Mouse (Mus musculus) embryonic fibroblast, embryonic 13.5 days (primary cell): ENCODE results near the gene Cacna1d. TPM values are rescaled to one million over a fixed set of nuclear protein-coding genes. Genes with fewer than 3 reads are reported as not detected.

ENCODE experiments used
- H3K27ac ChIP-seq: 2 replicates; pipeline ENCODE4 v1.5.1; 2012; ENCODE audit warnings: low read length, control low read depth, inconsistent platforms; ENCODE audit not compliant: insufficient read depth
- H3K4me1 ChIP-seq: 2 replicates; pipeline ENCODE4 v1.6.1; 2011; ENCODE audit warnings: low read length; ENCODE audit not compliant: control insufficient read depth, insufficient read depth
- H3K4me3 ChIP-seq: 2 replicates; pipeline ENCODE4 v1.5.1; 2011; ENCODE audit warnings: mild to moderate bottlenecking, control low read depth, low read length; ENCODE audit not compliant: insufficient read depth
- CTCF ChIP-seq: IDR thresholded peaks from 2 replicates; pipeline ENCODE4 v1.5.1; 2011; ENCODE audit warnings: mild to moderate bottlenecking, control low read depth, low read length, moderate library complexity, borderline replicate concordance; ENCODE audit not compliant: insufficient read depth
- POLR2A ChIP-seq: IDR thresholded peaks from 2 replicates; pipeline ENCODE4 v1.6.1; 2011; ENCODE audit warnings: low read depth, mild to moderate bottlenecking, control low read depth, low read length, moderate library complexity
- polyA plus RNA-seq: library from polyadenylated mRNA; stranded (reverse); fragments of >200 nt; gene quantifications from 2 replicates; pipeline ENCODE4 v1.2.4, GENCODE M21; 2011; ENCODE audit warnings: low read depth; ENCODE audit not compliant: missing spikeins, insufficient read length

Gene Cacna1d
- polyA plus RNA-seq, 1 experiment, result not detected

DNA sequence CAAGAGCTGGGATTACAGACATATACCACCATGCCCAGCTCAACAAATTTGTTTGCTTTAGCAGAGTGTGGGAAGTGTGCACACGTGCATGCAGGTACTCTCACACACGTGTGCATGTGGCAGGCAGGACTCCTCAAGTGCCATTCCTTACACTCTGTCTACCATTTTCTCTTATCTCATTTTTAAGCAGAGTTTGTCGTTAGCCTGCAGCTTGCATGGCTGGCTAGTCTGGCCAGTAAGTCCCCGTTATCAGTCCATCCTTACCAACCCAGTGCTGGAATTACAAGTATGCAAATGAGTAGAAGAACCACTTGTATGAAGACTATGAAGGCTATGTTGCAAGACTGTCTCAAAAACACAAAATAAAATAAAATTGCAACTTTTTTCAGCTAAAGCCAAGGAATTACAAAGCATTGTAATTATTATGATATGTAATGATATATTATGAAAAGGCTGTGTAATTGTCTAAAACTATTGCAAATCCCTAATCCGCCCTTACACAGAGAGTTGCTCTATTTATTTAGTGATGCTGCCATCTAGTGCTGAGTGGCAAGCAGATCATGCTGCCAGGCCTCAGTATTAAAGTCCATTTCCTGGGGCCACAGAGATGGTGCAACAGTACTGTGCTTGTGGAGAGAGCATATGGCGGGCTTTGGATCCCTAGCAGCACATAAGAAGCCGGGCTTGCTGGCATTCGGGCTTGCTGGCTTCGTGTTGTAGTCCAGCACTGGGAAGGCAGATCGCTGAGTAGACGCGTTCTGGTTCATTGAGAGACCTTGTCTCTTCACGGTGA, 24.9 kb upstream of the Cacna1d start:
- TF ChIP-seq CTCF (peak; percentile 37; the same call in 1 of the 2 replicates), POLR2A (no peak)
- no peak overlapping the region for H3K4me3 ChIP-seq
- no peaks in the 10 kb centered on the region for H3K4me1 ChIP-seq
- no peak overlapping the region for H3K27ac ChIP-seq

DNA sequence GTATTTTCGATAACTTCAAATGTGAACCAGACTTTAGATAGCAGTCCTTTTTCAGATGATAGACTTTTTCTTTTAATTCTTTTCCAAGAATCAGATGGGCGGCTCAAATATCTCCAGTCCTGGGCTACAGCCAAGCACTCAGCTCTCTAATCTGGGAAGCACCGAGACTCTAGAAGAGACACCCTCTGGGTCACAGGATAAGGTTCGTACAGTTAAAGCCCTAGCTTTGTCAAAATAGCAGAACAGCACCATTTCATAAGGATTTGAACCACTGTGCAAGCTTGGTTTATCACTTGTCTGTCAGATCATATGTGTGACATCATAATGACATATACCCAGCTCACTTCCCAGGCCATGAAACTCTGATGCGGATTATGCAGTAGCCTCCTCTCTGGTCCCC, 21.6 kb upstream of the Cacna1d start:
- Histone ChIP-seq H3K4me1 (no peaks in the 10 kb centered on the region), H3K27ac (no peak overlapping the region), H3K4me3 (no peak overlapping the region)
- TF ChIP-seq POLR2A, result no peak
- TF ChIP-seq CTCF, result no peak

DNA sequence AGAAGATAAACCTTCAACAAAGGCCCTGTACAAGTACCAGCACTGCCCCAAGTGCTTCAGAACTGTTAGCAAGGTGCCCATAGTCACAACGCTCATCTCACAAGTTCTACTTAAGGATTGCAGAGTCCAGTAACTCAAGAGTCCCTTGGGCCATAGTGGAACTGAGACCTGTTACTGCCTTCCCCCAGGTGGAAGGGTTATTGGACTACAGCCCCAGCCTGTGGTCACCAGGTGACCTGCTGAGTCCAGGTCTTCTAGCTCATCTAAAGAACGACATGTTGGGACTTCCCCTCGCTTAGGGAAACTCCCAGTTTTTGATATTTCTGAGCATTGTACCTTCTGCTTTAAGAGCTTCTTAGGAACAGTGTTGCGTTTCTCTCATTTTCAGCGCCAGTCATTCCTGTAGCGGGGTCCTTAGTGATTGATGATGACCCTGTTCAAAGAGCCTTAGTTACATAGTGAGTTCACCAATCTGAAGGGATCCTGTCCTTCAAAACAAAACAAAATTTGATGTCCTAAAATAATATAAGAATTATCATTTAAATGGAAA, 19.0 kb upstream of the Cacna1d start:
- Histone ChIP-seq H3K27ac (no peak overlapping the region), H3K4me3 (no peak overlapping the region), H3K4me1 (no peaks in the 10 kb centered on the region)
- no peak for TF ChIP-seq POLR2A
- no peak for TF ChIP-seq CTCF

DNA sequence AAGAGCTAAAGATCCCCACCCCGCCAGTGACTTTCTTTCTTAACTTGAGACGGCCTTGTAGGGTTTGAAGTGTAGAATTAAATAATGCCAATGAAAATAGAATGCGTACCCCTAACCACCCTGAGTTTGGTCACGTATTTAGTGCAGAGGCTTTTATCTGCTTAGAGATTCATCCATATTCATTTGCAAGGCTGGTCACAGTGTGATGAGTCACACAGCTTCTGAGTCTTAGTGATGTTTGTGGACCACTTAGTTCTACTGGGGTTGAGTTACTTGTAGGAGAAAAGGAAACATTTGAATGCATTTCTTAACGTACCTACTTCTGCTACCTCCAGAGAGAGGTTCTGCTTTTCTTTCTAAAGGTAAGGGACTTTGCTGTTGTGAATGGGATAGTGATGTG, 13.7 kb upstream of the Cacna1d start:
- TF ChIP-seq CTCF, result no peak
- no peak for TF ChIP-seq POLR2A

DNA sequence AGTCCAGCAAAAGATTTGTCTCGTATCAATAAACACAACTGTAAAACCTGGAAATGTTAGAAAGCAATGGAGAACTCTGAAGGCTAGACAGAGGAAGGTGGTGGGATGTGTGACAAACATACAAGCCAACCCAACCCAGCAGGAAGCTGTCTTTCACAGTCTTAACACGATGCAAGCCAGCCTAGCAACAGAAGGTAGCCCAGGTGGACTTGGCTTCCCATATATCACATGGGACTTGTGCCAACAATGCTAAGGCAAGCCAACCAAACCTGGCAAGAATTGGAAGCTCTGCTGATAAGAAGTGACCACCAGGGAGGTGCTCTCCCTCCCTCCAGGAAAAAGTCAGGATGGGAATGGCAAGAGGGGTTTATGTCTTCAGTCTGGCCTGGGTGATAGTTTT, 6.9 kb upstream of the Cacna1d start:
- peaks cover 5% of the 10 kb centered on the region; the same call in 1 of the 2 replicates for H3K4me1 ChIP-seq
- TF ChIP-seq CTCF, result no peak
- TF ChIP-seq POLR2A, result no peak
- H3K27ac ChIP-seq, result no peak overlapping the region
- no peak overlapping the region for H3K4me3 ChIP-seq

More for the DNA sequence above, 13.7 kb upstream of the Cacna1d start:
- no peak overlapping the region for H3K4me3 ChIP-seq
- H3K27ac ChIP-seq, result no peak overlapping the region
- H3K4me1 ChIP-seq, result no peaks in the 10 kb centered on the region; the same call in 1 of the 2 replicates

DNA sequence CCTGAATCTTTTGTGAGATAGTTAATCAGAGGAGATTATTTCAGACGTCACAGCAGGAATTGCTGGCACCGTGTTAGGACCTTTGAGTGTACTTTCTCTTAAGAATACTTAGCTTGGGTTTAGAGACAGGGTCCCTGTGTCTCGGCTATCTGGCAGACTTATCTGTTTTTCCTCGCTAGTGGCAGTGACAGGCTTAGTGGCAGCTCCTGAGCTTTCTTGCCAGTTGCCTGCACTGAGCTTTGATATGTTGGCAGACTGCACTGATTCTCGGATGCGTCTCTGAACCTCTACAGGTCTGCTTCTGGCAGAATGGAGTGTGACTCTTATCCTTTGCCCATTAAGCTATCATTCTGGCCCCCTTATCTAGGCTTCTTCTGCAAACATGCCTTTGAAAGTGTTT, 3.7 kb upstream of the Cacna1d start:
- Histone ChIP-seq H3K4me1 (peaks cover 5% of the 10 kb centered on the region; the same call in 1 of the 2 replicates), H3K4me3 (no peak overlapping the region), H3K27ac (no peak overlapping the region)
- TF ChIP-seq CTCF (no peak), POLR2A (no peak)

DNA sequence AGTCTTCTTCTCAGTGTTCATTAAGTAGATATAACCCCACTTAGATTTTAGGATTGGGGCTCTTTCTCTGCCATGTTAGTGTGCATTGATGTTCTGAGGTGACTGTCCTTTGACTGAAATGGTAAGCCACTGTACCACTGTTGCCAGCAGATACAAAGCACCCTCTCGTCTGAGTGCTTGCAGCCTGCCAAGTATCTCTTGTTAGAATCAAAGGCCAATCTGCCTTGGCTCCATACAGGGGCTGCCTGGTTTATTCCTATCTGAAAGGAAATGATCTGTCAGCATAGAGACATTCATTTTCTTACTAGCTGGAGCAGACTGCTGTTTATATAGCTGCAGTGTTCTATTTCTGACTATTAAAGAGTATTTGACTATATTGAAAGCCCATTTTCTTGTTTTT, 2.0 kb upstream of the Cacna1d start:
- Histone ChIP-seq H3K4me3 (no peak overlapping the region), H3K27ac (no peak overlapping the region), H3K4me1 (peaks cover 4% of the 10 kb centered on the region; the same call in 1 of the 2 replicates)
- no peak for TF ChIP-seq CTCF
- no peak for TF ChIP-seq POLR2A

DNA sequence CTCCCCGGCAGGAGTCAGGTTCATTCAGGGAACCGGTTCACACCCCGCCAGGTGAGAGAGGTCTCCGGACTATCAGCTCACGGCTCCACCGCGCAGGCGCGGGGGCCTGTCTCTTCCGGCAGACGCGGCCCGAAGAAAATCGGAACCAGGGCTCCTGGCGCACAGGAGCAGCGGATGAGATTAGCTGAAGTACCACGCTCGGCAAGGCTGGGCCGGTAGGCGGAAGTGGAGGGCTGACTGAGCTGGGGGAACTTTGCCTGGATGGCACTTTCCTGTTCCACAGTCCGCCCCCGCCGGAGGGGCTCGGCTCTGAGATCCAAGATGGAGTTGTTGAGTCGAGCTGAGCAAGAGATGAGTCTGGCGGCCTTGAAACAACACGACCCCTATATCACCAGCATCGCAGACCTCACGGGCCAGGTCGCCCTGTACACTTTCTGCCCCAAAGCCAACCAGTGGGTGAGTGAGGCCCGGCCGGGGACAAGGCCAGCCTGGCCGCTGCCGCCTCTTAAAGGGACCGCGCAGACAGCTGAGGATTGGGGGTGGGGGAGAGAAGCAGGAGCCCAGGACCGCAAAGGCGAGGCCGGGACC, 11.8 kb downstream of the Cacna1d start, which contains the start of gene Dcp1a:
Dcp1a (plus strand) TSS at position 175 of the 588 bp plus-strand sequence.
- TF ChIP-seq POLR2A (peak; percentile 85), CTCF (no peak)
- peak within 1 kb of the TSS; percentile 56 for H3K27ac ChIP-seq
- peak within 1 kb of the TSS; percentile 68 for H3K4me3 ChIP-seq
- no peaks in the 10 kb centered on the region; the same call in 1 of the 2 replicates for H3K4me1 ChIP-seq

DNA sequence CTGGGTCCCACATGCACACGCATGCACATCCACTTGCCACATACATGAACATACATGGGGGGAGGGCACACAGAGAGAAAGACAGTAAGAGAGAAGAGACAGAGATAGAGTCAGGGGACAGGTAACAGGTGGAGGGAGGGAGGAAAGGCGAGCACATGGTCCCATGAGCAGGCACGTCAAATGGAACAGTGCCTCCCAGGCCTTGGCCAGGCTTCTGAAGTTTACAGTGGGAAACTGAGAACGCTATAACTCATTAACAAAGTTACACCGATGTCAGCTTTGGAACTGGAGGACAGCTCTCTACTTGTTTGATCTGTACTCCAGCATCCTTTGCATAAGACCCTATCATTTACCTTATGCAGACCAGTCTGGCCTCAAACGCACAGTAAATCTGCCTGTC, 16.8 kb downstream of the Cacna1d start:
- no peaks in the 10 kb centered on the region for H3K4me1 ChIP-seq
- no peak for TF ChIP-seq POLR2A
- TF ChIP-seq CTCF, result no peak
- no peak overlapping the region for H3K27ac ChIP-seq
- H3K4me3 ChIP-seq, result no peak overlapping the region

DNA sequence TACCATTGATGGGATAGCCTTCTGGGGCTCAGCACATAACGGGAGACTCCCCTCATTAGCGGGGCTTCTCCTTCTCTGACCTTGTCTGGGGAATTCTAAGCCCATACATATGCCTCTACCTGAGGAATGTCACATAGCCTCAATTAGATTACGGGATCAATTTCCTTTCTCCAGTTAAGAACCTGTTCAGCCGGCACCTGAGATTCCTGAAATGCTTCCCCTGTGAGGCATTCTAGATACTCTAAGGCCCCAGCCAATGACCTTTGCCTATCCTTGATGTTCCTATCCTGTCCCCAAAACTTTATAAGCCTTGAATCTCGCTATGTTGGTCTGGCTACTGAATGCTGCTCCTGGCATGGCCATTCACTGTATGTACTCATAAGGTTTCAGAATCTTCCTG, 17.6 kb downstream of the Cacna1d start:
- H3K27ac ChIP-seq, result no peak overlapping the region
- TF ChIP-seq CTCF (no peak), POLR2A (no peak)
- no peak overlapping the region for H3K4me3 ChIP-seq
- no peaks in the 10 kb centered on the region for H3K4me1 ChIP-seq
